Mouse (Mus musculus) yolk sac, embryonic 10.5 days (tissue): ENCODE data around the gene Tgfbr2.

Experiments used
- DNase-seq: peaks from one replicate; pipeline ENCODE4 v3.0.0-alpha.2; 2017; ENCODE audit warnings: low spot score

Gene Tgfbr2

DNA sequence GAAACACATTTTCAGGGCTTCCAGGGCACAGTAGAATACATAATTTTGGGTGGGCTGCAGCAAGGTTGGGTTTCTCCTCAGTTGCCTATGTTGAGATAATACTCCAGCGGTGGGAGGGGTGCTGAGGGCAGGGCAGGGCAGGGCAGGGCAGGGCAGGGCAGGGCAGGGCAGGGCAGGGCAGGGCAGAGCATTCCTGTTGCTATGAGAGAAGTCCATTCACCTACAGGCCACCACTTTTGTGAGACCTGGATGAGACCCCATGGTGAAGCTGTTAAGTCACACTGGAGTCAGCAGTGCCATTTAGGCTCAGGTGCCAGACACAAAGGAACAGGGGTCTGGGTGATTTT, 18.3 kb upstream of the Tgfbr2 start:
- no peak for DNase-seq

DNA sequence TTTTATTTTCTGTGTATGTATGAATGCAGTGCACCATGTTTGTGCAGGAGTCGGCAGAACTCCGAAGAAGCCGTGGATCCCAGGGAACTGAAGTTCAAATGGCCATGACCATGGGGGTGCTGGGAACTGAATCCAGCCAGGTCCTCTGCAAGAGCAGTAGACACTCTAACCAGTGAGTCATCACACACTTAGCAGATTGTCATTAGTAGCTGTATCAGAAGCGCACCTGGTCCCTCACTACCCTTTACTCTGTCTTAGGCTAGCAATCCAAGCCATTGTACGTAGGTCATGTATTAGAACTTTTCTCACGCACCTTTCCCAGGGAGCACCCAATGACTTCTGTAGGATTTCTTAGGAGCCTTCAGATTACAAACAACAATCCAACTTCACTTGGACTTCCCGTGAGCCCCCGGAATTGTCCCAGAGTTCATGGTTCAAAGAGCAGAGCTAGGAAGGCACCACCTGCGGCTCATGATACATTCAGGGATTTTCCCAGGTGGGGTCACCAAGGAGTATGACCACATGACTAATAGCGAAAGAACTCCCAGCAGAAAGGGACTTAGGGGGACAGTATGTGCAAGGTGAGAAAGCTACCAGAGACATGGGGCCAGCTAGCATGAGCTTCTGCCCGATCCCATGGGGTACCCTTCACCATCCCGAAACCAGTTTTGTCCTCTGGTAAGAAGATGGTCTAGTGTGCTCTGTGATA, 17.8 kb upstream of the Tgfbr2 start:
- no peak for DNase-seq

DNA sequence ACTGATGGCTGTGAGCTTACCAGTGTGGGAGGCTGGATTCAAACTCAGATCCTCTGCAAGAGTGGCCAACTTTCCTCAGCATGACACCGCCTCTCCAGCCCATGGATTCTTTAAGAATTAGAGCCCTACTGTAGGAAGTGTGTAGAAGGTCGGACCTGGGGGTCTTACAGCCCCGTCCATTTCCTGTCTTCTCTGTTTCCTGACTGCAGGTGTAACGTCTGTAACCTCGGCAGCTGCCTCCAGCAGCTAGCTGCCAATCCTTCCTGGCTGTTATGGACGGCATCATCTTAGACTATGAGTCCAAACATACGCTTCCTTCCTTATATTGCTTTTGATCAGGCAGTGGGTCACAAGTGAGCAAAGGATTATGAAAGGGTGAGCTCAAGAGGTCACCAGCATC, 17.1 kb upstream of the Tgfbr2 start:
- no peak for DNase-seq

DNA sequence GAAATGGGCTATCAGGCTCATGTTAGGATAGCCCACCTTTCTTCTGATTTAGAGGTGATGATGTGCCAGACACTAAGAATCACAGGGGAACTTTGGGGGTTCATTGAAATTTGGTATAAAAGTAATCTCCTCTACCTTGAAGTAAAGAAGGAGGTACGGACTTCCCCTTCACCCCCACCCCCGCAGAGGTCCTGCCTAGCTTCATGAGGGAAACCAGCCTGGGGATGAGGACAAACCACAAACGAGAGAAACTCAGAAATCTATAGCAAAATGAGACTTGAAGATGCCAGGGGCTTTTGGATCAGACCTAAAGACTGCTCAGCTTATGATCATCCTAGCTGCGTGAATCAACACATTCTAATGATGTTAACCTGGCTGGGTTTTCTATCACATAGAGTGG, 14.7 kb upstream of the Tgfbr2 start:
- DNase-seq, result no peak

- DNase-seq, result no peak
These were observed 13.9 kb upstream of the Tgfbr2 start for GRCm38 (mm10) chr9:116188952-116189666.

DNA sequence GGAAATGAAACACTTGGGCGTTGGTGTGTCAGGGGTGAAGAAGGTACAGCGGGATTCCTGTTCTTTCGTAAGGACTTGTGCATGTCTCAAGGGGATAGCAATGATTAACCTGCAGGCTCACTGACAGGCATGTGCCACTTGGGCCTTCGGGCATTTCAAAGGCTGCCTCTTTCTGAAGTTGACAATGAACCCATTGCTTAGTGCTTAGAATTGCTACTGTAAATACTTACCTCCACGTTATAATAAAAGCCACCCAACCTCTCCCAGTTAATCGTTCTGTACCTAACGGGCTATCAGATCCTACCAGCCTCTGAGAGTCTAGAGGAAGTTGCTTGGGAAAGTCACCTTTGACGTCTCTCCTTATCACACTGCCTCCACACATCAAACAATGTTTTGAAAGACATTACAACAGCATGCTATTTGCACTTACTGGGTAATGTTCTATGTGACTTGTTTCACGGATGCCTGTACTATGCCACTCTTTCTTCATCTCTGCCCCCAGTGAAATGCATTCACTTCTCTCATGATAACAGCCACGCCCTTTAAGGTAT, 12.1 kb upstream of the Tgfbr2 start:
- DNase-seq, result peak; percentile 79

- DNase-seq, result no peak
These were observed 9.7 kb upstream of the Tgfbr2 start for GRCm38 (mm10) chr9:116184903-116185302.

DNA sequence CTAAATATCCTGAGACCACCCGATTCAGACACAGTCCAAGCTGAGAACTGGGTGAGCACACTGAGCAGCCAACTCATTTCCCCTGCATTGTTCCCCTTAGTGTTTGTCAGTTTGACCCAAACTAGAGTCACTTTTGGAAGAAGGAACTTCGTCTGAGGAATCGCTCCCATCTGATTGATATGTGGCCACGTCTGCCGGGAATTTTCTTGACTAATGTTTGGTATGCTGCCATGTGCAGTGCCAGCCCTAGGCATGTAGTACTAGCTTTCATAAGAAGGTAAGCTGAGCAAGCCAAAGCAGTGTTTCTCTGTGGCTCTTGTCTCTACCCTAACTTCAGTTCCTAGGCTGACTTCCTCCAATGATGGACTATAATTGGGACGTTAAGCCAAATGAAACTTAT, 7.9 kb upstream of the Tgfbr2 start:
- DNase-seq, result no peak

GRCm38 (mm10) chr9:116181608-116182007, 6.4 kb upstream of the Tgfbr2 start:
- no peak for DNase-seq

- no peak for DNase-seq
These were observed 3.0 kb upstream of the Tgfbr2 start for GRCm38 (mm10) chr9:116178151-116178550.

DNA sequence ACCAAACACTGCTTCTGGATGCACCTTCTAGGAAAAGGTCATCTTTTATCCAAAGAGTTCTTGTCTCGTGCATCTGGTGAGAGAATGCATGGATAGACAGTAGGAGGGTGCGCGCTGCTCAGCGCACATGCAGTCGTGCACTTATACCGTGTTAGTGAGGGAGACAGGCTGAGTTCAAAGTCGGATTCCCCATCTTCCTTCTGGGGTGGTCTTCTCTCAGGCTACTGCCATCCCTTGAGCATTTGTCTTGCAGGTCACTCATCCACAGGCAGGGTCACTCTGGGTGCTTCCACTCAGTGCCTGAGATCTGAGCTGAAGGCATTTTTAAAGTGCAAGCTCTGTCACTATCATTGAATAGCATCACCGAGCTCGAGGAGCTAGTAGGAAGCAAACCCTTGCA, 1.9 kb upstream of the Tgfbr2 start:
- no peak for DNase-seq

GRCm38 (mm10) chr9:116175488-116176115, 442 bp upstream of the Tgfbr2 start:
- peak; percentile 44 for DNase-seq

GRCm38 (mm10) chr9:116173473-116174170, 1.5 kb downstream of the Tgfbr2 start:
- peak; percentile 36 for DNase-seq

DNA sequence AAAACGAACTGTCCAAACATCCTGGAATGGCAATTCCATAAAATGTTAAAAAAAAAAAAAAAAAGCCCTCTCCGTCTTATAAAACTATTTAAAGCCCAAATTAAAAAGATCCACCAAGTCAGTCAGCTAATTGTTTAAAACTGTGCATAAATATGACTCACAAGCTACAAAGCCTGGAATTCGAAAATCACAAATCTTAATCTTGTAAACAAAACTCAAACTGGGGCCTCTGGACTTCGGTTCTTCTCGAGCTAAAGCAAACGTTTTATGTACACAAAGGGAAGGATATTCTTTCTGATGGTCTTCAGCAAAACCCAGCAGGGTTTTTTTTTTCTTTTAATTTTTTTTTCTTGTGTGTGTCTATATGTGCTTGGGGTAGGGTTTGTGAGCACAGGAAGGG, 2.1 kb downstream of the Tgfbr2 start:
- DNase-seq, result peak; percentile 38

DNA sequence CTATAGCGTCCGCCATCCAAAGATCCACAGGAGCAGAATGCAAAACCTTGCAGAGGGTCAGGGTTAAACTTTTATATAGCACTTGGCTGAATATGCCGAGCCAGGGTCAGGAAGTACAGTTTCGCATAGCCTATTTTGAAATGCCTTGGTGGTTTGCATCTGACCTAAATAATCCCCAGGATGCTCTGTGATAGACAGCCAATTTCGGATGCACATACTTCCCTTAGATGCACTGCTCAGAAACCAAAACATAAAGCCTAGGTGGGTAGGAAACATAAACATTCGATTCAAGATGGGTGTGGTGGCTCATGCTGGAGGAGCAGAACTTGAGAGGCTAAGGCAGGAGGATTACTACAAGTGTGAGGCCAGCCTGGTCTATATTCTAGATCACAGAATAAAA, 6.1 kb downstream of the Tgfbr2 start:
- no peak for DNase-seq

DNA sequence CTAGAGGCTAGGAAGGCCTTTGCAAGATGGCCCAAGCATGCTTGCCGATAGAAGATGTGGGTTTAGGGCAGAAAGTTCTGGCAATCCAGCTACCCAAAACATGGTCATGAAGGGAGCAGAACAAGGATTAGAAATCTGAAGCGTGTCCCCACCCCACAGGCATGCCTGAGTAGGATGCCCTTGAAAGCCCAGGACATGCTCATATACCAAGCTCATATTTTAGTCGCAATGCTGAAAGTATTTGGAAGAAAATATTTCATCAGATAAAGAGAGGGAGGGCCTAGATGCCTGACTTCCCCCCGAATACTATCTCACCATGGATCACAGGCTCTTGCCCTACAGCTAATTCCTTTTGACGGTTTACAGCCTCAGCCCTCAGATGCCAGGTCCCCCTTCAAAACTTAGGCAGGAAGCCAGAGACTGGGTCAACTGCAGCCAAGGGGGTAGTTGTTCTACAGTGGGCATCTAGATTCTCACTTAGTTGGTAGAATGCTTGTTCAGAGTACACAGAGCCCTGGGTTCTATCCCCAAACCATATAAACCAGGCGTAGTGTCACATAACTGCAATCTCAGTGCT, 7.8 kb downstream of the Tgfbr2 start:
- DNase-seq, result no peak

DNA sequence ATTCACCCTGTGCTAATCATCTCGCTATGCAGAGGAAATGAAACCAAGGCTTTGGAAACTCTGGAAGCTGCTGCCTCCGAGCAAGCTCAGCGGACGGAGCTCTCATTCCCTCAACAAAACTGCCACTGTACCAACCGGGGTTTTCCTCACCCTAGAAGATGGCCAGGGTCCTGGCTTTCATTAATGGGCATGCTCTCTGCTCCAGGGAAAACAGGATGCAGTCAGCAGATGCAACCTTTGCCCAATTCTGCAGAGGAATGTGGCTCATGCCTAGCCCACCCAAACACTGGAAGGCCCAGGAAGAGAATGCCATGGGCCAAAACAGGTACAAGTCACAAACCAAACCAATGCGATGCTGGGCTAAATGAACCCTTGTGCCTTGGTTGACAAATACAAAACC, 8.8 kb downstream of the Tgfbr2 start:
- no peak for DNase-seq

DNA sequence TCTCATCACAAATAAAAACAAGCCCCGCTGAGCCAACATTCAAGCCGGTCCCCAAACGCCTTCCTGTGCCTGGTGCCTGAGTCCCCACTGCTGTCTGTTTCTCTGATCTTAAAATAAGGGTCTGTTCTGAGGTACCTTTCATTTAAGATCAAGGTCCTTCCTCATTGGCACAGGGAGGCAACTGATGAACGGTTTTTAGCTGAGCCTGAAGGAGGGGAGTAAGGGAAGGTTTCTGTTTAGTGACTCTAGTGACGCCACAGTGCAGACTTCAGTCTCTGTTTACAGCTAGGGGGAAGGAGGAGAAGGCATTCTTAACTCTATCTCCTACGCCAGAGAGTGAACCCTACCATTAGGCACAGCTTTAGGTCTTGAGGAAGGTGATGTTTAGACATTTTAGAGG, 11.3 kb downstream of the Tgfbr2 start:
- DNase-seq, result no peak

GRCm38 (mm10) chr9:116162866-116163374, 12.2 kb downstream of the Tgfbr2 start:
- DNase-seq, result no peak

- no peak for DNase-seq
These were observed 14.3 kb downstream of the Tgfbr2 start for GRCm38 (mm10) chr9:116160860-116161259.

DNA sequence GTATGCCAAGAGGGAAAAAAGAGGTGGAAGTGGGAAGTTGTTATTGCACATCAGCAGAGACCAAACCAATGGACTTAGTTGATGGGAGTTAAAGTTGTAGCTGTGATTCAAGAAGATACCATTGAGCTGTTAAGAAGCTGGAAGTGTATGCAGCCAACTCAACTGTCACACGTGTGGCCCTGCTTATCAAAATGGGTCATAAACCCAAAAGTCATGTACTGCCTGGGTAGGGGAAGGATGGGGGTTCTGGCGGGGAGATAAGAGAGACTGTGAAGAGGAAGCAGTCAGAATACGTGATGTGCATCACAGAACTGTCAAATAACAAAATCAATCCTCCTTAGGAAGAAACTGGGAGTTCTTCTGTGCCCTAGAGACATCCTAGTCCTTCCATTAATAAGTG, 15.1 kb downstream of the Tgfbr2 start:
- DNase-seq, result no peak

DNA sequence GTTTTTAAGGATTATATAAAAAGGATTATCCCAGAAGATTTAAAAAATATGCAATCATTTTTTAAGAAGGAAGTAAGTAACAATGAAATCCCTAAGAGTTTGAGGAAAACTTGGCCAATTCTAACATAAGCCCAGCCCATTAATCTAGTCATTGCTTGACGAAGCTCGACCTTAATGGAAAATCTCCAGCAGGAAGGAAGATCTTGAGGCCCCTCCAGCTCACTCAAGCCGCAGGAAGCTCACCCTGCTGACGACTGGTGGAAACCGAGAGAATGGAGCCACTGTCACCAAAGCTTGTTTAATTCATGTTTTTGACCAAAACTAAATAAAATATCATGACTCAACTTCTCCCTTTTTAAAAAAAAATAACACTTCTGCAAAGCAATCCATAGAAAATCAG, 18.7 kb downstream of the Tgfbr2 start:
- DNase-seq, result no peak
